Mouse (Mus musculus) testis, adult 2 months (tissue): Measurements from ENCODE around the gene Itprid2.

Experiments
- CTCF ChIP-seq: fragments of 200-500 bp; IDR thresholded peaks from 2 replicates; pipeline ENCODE4 v1.5.1; 2012; ENCODE audit warnings: low read depth, mild to moderate bottlenecking, inconsistent platforms, low read length, moderate library complexity; ENCODE audit not compliant: control insufficient read depth, insufficient read depth, insufficient replicate concordance
- POLR2A ChIP-seq: fragments of 200-500 bp; IDR thresholded peaks from 2 replicates; pipeline ENCODE4 v1.6.1; 2012; ENCODE audit warnings: low read depth, mild to moderate bottlenecking, inconsistent platforms, low read length, moderate library complexity; ENCODE audit not compliant: control insufficient read depth

- TF ChIP-seq CTCF (no peak), POLR2A (no peak)
Measured at GRCm38 (mm10) chr2:79696478-79697230, 61.5 kb downstream of the Itprid2 start.
